Mouse (Mus musculus): Measurements from ENCODE around the gene Maged2. TPM values are rescaled to one million over a fixed set of nuclear protein-coding genes. Genes with fewer than 3 reads are reported as not detected.
"Not testable (repeated sequence)": the region's sequence is repeated elsewhere in the genome, so short reads cannot be mapped to it uniquely, and the experiment has no call there.

Gene Maged2
- 299 and 322 TPM in 2 replicates for polyA plus RNA-seq (2015; fragmentation: Nextera tagmentation; extraction: Ambion mirVana)

DNA sequence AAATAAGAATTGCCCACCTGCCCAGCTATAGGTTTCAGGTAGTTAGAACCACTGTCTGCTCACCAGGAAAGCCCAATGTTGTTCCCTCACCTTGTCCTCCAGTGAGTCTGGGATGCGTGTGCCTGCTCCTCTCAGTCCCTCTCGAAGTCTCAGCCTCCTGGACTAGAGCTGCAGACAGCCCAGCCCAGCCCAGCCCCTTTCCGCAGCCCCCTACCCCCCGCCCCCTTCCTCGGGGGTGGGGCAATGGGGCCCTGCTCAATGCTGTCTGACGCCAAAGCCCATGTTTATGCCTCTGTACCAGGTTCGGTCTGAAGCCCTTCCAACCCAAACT is at the start of gene Maged2:
Gene Maged2, minus strand, starts transcription at position 207 of the 331 bp plus-strand sequence.
- peak within 1 kb of the TSS; percentile 64 for H3K9ac ChIP-seq (ENCODE audit: low read depth, low read length)
- peak; percentile 29 for ATAC-seq
- WGBS = 13% methylated on average over 7 of the region's 7 CpGs

GRCm38 (mm10) chrX:150848230-150848629 is 34.1 kb upstream of the Maged2 start:
- H3K9me3 ChIP-seq (ENCODE audit: control insufficient read depth, low read length) = no peaks in the 10 kb centered on the region
- no peaks in the 10 kb centered on the region for H3K27me3 ChIP-seq (replicated peaks; ENCODE audit: control insufficient read depth, insufficient read depth, low read length)
- H3K9ac ChIP-seq (ENCODE audit: low read depth, low read length) = no peak overlapping the region
- H3K4me1 ChIP-seq (ENCODE audit: control insufficient read depth, insufficient read depth, low read length) = no peaks in the 10 kb centered on the region
- no peaks in the 10 kb centered on the region for H3K36me3 ChIP-seq (ENCODE audit: control insufficient read depth, insufficient read depth, low read length)
- 60% methylated on average over 8 of the region's 8 CpGs for WGBS
- no peak overlapping the region for H3K4me3 ChIP-seq (ENCODE audit: low read length)
- ATAC-seq = no peak
- no peak overlapping the region for H3K27ac ChIP-seq (ENCODE audit: low read length)
- no peak overlapping the region for H3K4me2 ChIP-seq (ENCODE audit: low read depth, low read length)

More for the DNA sequence above, at the start of gene Maged2:
- Histone ChIP-seq H3K27me3 (replicated peaks; ENCODE audit: control insufficient read depth, insufficient read depth, low read length) (no peaks in the 10 kb centered on the region), H3K36me3 (ENCODE audit: control insufficient read depth, insufficient read depth, low read length) (no peaks in the 10 kb centered on the region), H3K27ac (ENCODE audit: low read length) (peak within 1 kb of the TSS; percentile 53), H3K4me3 (ENCODE audit: low read length) (peak within 1 kb of the TSS; percentile 51), H3K4me2 (ENCODE audit: low read depth, low read length) (peak within 1 kb of the TSS; percentile 53), H3K4me1 (ENCODE audit: control insufficient read depth, insufficient read depth, low read length) (no peaks in the 10 kb centered on the region), H3K9me3 (ENCODE audit: control insufficient read depth, low read length) (no peaks in the 10 kb centered on the region)

DNA sequence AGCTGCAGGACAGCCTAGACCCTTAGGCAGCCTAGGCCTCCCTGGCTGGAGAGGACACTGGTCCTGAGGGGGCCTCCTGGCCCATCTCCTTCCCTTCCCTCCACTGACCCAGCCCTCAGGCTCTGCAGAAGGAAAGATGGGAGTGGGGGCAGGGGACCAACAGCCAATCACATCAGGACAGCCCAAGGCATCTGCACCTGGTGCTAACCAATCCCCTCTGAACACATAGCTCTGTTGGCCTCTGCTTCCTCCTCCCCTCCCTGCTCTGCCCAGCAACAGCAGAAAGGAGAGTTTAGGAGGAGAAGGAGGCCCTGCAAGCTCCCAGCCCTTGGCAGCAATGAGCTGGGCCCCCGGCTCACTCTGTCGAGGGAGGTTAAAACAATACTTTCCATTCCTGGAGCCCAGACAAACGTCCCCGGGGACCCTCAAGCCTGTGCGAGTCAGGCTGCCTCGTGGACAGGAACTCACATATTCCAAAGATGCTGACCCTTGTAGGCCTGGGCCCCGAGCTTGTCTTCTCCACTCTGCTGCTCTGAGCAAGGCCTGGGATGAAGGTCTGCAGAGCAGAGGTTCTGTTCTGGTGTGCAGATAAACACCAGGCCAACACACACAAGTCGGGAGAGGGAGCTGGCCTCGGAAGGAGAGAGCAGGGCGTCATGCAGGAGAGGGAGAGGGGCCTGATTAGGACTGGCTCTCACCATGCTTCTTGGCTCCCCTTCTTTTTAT is 31.5 kb upstream of the Maged2 start:
- not testable (repeated sequence) for H3K4me2 ChIP-seq (ENCODE audit: low read depth, low read length); H3K27me3 ChIP-seq (replicated peaks; ENCODE audit: control insufficient read depth, insufficient read depth, low read length); H3K4me3 ChIP-seq (ENCODE audit: low read length); H3K4me1 ChIP-seq (ENCODE audit: control insufficient read depth, insufficient read depth, low read length); H3K36me3 ChIP-seq (ENCODE audit: control insufficient read depth, insufficient read depth, low read length); H3K27ac ChIP-seq (ENCODE audit: low read length); H3K9ac ChIP-seq (ENCODE audit: low read depth, low read length); H3K9me3 ChIP-seq (ENCODE audit: control insufficient read depth, low read length)
- peak; percentile 97 for ATAC-seq
- 60% methylated on average over 1 of the region's 10 CpGs for WGBS

- not testable (repeated sequence) for H3K4me2 ChIP-seq (ENCODE audit: low read depth, low read length); H3K27ac ChIP-seq (ENCODE audit: low read length); H3K9me3 ChIP-seq (ENCODE audit: control insufficient read depth, low read length); H3K9ac ChIP-seq (ENCODE audit: low read depth, low read length); H3K36me3 ChIP-seq (ENCODE audit: control insufficient read depth, insufficient read depth, low read length); H3K4me1 ChIP-seq (ENCODE audit: control insufficient read depth, insufficient read depth, low read length); H3K27me3 ChIP-seq (replicated peaks; ENCODE audit: control insufficient read depth, insufficient read depth, low read length); H3K4me3 ChIP-seq (ENCODE audit: low read length); ATAC-seq
- WGBS = 100% methylated on average over 1 of the region's 4 CpGs
These were observed 29.1 kb upstream of the Maged2 start for GRCm38 (mm10) chrX:150843257-150843656.

DNA sequence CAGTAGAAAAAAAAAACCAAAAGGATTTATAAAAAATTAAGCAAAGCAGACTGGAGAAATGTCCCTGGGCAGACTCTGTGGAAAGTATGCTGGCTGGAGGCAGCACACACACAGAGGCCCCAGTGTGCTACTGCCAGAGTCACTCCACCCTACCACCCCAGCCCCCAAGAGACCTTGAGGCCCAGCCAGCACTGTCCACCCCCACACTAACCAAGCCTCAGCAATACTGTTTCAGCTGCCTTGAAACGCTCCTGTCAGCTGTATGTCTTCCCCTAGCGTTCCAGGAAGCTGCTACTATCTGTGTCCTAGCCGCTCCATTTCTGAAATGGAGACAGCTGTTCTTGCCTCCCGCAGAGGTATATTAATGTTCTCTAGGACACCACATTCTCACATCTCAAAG is 16.2 kb upstream of the Maged2 start:
- H3K4me2 ChIP-seq (ENCODE audit: low read depth, low read length) = no peak overlapping the region
- ATAC-seq = no peak
- no peaks in the 10 kb centered on the region for H3K4me1 ChIP-seq (ENCODE audit: control insufficient read depth, insufficient read depth, low read length)
- 73% methylated on average over 4 of the region's 4 CpGs for whole genome bisulfite sequencing
- H3K27ac ChIP-seq (ENCODE audit: low read length) = no peak overlapping the region
- no peaks in the 10 kb centered on the region for H3K36me3 ChIP-seq (ENCODE audit: control insufficient read depth, insufficient read depth, low read length)
- no peak overlapping the region for H3K4me3 ChIP-seq (ENCODE audit: low read length)
- H3K27me3 ChIP-seq (replicated peaks; ENCODE audit: control insufficient read depth, insufficient read depth, low read length) = no peaks in the 10 kb centered on the region; the same call in 1 of the 2 replicates
- H3K9ac ChIP-seq (ENCODE audit: low read depth, low read length) = no peak overlapping the region
- H3K9me3 ChIP-seq (ENCODE audit: control insufficient read depth, low read length) = no peaks in the 10 kb centered on the region

- Histone ChIP-seq H3K36me3 (ENCODE audit: control insufficient read depth, insufficient read depth, low read length) (no peaks in the 10 kb centered on the region), H3K4me3 (ENCODE audit: low read length) (no peak overlapping the region), H3K27me3 (replicated peaks; ENCODE audit: control insufficient read depth, insufficient read depth, low read length) (no peaks in the 10 kb centered on the region), H3K9me3 (ENCODE audit: control insufficient read depth, low read length) (no peaks in the 10 kb centered on the region), H3K27ac (ENCODE audit: low read length) (no peak overlapping the region), H3K4me1 (ENCODE audit: control insufficient read depth, insufficient read depth, low read length) (no peaks in the 10 kb centered on the region), H3K9ac (ENCODE audit: low read depth, low read length) (no peak overlapping the region), H3K4me2 (ENCODE audit: low read depth, low read length) (no peak overlapping the region)
- ATAC-seq = no peak
These were observed 3.1 kb upstream of the Maged2 start for GRCm38 (mm10) chrX:150817278-150817677.

GRCm38 (mm10) chrX:150815601-150816000 is 1.5 kb upstream of the Maged2 start:
- Histone ChIP-seq H3K9me3 (ENCODE audit: control insufficient read depth, low read length) (no peaks in the 10 kb centered on the region), H3K9ac (ENCODE audit: low read depth, low read length) (no peak overlapping the region), H3K4me3 (ENCODE audit: low read length) (no peak overlapping the region), H3K36me3 (ENCODE audit: control insufficient read depth, insufficient read depth, low read length) (no peaks in the 10 kb centered on the region), H3K4me1 (ENCODE audit: control insufficient read depth, insufficient read depth, low read length) (no peaks in the 10 kb centered on the region), H3K4me2 (ENCODE audit: low read depth, low read length) (no peak overlapping the region), H3K27ac (ENCODE audit: low read length) (no peak overlapping the region), H3K27me3 (replicated peaks; ENCODE audit: control insufficient read depth, insufficient read depth, low read length) (no peaks in the 10 kb centered on the region)
- WGBS = 75% methylated on average over 1 of the region's 1 CpGs
- no peak for ATAC-seq

DNA sequence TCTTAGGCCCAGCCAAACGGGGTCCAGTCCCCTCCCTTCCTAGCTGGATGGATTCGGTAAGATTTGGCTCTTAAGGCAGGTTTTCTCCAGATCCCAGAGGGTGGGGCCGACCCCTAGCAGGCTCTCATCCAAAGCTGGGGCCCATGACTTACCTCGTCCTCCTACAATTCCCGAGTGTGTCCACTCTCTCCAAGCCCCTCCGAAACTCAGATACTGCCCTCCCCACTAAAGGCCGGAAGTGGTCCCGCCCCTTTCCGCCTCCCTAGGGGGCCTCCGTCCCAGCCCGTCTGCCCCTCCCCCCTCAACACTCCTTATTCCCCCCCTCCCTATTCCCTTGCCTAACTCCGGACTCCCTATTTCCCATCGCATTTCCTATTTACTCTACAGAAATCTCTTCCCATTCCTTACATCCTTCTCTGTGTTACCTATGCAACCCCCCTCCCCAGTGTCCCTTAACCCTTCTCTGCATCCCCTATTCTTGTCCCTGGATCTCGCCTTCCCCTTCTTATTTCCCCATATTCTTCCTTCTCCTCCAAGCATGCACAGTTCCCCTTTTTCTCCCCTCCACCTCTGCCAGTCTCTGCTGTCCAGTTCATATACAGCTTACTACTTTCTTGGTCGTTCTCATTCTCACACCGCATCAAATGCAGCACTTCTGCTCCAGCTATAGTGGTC is 544 bp downstream of the Maged2 start:
- 13% methylated on average over 15 of the region's 16 CpGs for WGBS
- H3K9ac ChIP-seq (ENCODE audit: low read depth, low read length) = peak overlapping the region; percentile 64
- H3K9me3 ChIP-seq (ENCODE audit: control insufficient read depth, low read length) = no peaks in the 10 kb centered on the region
- H3K36me3 ChIP-seq (ENCODE audit: control insufficient read depth, insufficient read depth, low read length) = no peaks in the 10 kb centered on the region
- H3K4me3 ChIP-seq (ENCODE audit: low read length) = peak overlapping the region; percentile 51
- peak overlapping the region; percentile 53 for H3K27ac ChIP-seq (ENCODE audit: low read length)
- H3K4me1 ChIP-seq (ENCODE audit: control insufficient read depth, insufficient read depth, low read length) = no peaks in the 10 kb centered on the region
- peak overlapping the region; percentile 53 for H3K4me2 ChIP-seq (ENCODE audit: low read depth, low read length)
- H3K27me3 ChIP-seq (replicated peaks; ENCODE audit: control insufficient read depth, insufficient read depth, low read length) = no peaks in the 10 kb centered on the region
- peak; percentile 63 for ATAC-seq

- Histone ChIP-seq H3K27ac (ENCODE audit: low read length) (no peak overlapping the region; the same call in 1 of the 2 replicates), H3K4me1 (ENCODE audit: control insufficient read depth, insufficient read depth, low read length) (no peaks in the 10 kb centered on the region), H3K36me3 (ENCODE audit: control insufficient read depth, insufficient read depth, low read length) (no peaks in the 10 kb centered on the region), H3K9me3 (ENCODE audit: control insufficient read depth, low read length) (no peaks in the 10 kb centered on the region), H3K4me2 (ENCODE audit: low read depth, low read length) (peak overlapping the region; percentile 53), H3K9ac (ENCODE audit: low read depth, low read length) (peak overlapping the region; percentile 64), H3K4me3 (ENCODE audit: low read length) (peak overlapping the region; percentile 51), H3K27me3 (replicated peaks; ENCODE audit: control insufficient read depth, insufficient read depth, low read length) (no peaks in the 10 kb centered on the region)
- 18% methylated on average over 22 of the region's 24 CpGs for WGBS
- ATAC-seq = peak; percentile 97
These were observed 1.3 kb downstream of the Maged2 start for GRCm38 (mm10) chrX:150812787-150813298.
